In the genomic region with DNA sequence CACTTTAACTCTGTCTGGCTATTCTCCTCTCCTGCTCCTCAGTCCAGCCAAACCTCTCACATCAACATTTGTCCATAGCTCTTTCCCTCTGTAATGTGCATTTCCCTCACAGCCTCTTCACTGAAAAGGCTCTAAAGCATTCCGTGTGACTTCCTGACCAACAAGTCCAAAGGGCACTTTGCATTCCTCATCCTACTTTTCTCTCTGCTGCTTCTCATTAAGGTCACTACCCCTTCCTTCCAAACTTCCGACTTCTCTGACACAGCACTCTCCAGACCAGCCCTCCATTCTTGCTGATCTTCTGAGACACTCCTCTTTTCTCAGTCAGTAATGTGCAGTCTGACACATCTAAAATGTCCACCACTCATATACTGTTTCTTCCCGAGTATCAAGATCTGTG, we compare ENCODE assay signal across 18 mouse cellular contexts. TPM values are rescaled to one million over a fixed set of nuclear protein-coding genes. Genes with fewer than 3 reads are reported as not detected.
A peak's percentile ranks its signal among the peaks of the same experiment; 100 is the strongest.
DNase-seq lines count a peak whose midpoint lies in the region; ATAC-seq and TF ChIP-seq lines count a peak whose summit lies in the region.
"Had no signal": no experiment of that assay in that cellular context is flagged by ENCODE, and none has a peak within 500 bp of the region (broad histone marks: within the 10 kb centered on the region; RNA-seq: fewer than 3 reads in every experiment).

No protein-coding gene starts in this region.

- ATAC-seq in heart, postnatal 0 days (ENCODE audit: insufficient read depth, low read depth) = no peak
- ATAC-seq in kidney, postnatal 0 days (replicated peaks; ENCODE audit: low FRiP score, low read depth) = peak; percentile 63; the same call in 1 of the 2 replicates
- ATAC-seq: forebrain, postnatal 0 days had no signal

- H3K9me3 ChIP-seq in heart, postnatal 0 days (replicated peaks; ENCODE audit: control insufficient read depth, low read length) = no peaks in the 10 kb centered on the region
- no peaks in the 10 kb centered on the region for H3K9me3 ChIP-seq in kidney, postnatal 0 days (replicated peaks; ENCODE audit: low read length)
- H3K9me3 ChIP-seq: forebrain, embryonic 10.5 days; heart, embryonic 12.5 days; midbrain, embryonic 10.5 days; neural tube, embryonic 12.5 days had no signal

- H3K4me1 ChIP-seq in heart, postnatal 0 days (ENCODE audit: control insufficient read depth, insufficient read depth) = peaks cover 24% of the 10 kb centered on the region
- H3K4me1 ChIP-seq in kidney, postnatal 0 days (replicated peaks; ENCODE audit: insufficient read depth, low read length) = no peaks in the 10 kb centered on the region
- no peaks in the 10 kb centered on the region for H3K4me1 ChIP-seq in cerebellum, adult 2 months (ENCODE audit: control insufficient read depth, insufficient read depth, low read length)
- H3K4me1 ChIP-seq: forebrain, embryonic 10.5 days; midbrain, embryonic 10.5 days; neural tube, embryonic 12.5 days had no signal

- 41% methylated on average over 3 of the region's 3 CpGs for WGBS in heart, postnatal 0 days
- WGBS in kidney, postnatal 0 days = 66% methylated on average over 3 of the region's 3 CpGs
- WGBS in cerebellum, adult 2 months = 82% methylated on average over 3 of the region's 3 CpGs

- no peak for TF ChIP-seq EP300 in heart, postnatal 0 days (IDR thresholded peaks at IDR 0.05; ENCODE audit: low read depth)

- H3K9ac ChIP-seq in heart, postnatal 0 days (replicated peaks; ENCODE audit: low read depth, low read length) = no peak overlapping the region
- H3K9ac ChIP-seq in kidney, postnatal 0 days (ENCODE audit: low read depth, low read length) = no peak overlapping the region
- H3K9ac ChIP-seq: forebrain, postnatal 0 days; heart, embryonic 12.5 days; liver, embryonic 14.5 days; neural tube, embryonic 12.5 days had no signal

- peaks cover 70% of the 10 kb centered on the region for H3K36me3 ChIP-seq in heart, postnatal 0 days (replicated peaks; ENCODE audit: control insufficient read depth, insufficient read depth, low read length)
- H3K36me3 ChIP-seq in kidney, postnatal 0 days (ENCODE audit: insufficient read depth, low read length) = peaks cover 63% of the 10 kb centered on the region

- no peak for DNase-seq in heart, postnatal 0 days (ENCODE audit: low spot score)
- DNase-seq in heart, adult 11 months = no peak
- peak; percentile 31 for DNase-seq in lung, postnatal 10 days
- no peak for DNase-seq in lung, postnatal 4 days
- DNase-seq in kidney, postnatal 0 days (ENCODE audit: low spot score) = peak; percentile 14
- no peak for DNase-seq in cerebellum, adult 2 months
- no peak for DNase-seq in layer of hippocampus, adult 9-11 months
- DNase-seq: B cell, adult 2 months; cerebellum, adult 8-10 months; forebrain, postnatal 0 days; layer of hippocampus, postnatal 36 days; thymus, postnatal 36 days had no signal

- no peaks in the 10 kb centered on the region for H3K27me3 ChIP-seq in heart, postnatal 0 days (ENCODE audit: control insufficient read depth, insufficient read depth, low read length)
- no peaks in the 10 kb centered on the region for H3K27me3 ChIP-seq in kidney, postnatal 0 days (ENCODE audit: insufficient read depth, low read length)
- no peaks in the 10 kb centered on the region for H3K27me3 ChIP-seq in cerebellum, adult 2 months (ENCODE audit: control insufficient read depth, insufficient read depth, low read length)
- H3K27me3 ChIP-seq: heart, embryonic 12.5 days; neural tube, embryonic 12.5 days had no signal

- H3K27ac ChIP-seq in heart, postnatal 0 days (ENCODE audit: low read depth) = 0 out of 2 replicates have a peak overlapping the region, but pooled peaks have one; percentile 15
- 0 out of 2 replicates have a peak overlapping the region, but pooled peaks have one; percentile 3 for H3K27ac ChIP-seq in kidney, postnatal 0 days
- no peak overlapping the region for H3K27ac ChIP-seq in cerebellum, adult 2 months (ENCODE audit: insufficient read depth, low read length)
- H3K27ac ChIP-seq: forebrain, embryonic 10.5 days; liver, embryonic 14.5 days; macrophage; midbrain, embryonic 10.5 days; neural tube, embryonic 12.5 days had no signal

- no peak overlapping the region for H3K4me2 ChIP-seq in heart, postnatal 0 days (ENCODE audit: low read depth, low read length)
- H3K4me2 ChIP-seq in kidney, postnatal 0 days (ENCODE audit: low read length) = no peak overlapping the region
- H3K4me2 ChIP-seq: heart, embryonic 12.5 days; neural tube, embryonic 12.5 days had no signal

- no peak for TF ChIP-seq POLR2A in cerebellum, adult 2 months (IDR thresholded peaks at IDR 0.05; ENCODE audit: borderline replicate concordance, insufficient read depth, low read length)

- TF ChIP-seq CTCF in heart, postnatal 0 days (IDR thresholded peaks at IDR 0.05; ENCODE audit: low read depth) = no peak
- TF ChIP-seq CTCF in kidney, postnatal 0 days (IDR thresholded peaks at IDR 0.05; ENCODE audit: low read depth) = no peak
- TF ChIP-seq CTCF in cerebellum, adult 2 months (IDR thresholded peaks at IDR 0.05; ENCODE audit: borderline replicate concordance, insufficient read depth, low read depth, low read length) = no peak

- no peak overlapping the region for H3K4me3 ChIP-seq in heart, postnatal 0 days (ENCODE audit: low read depth, low read length)
- H3K4me3 ChIP-seq in kidney, postnatal 0 days (replicated peaks; ENCODE audit: low read depth, low read length) = no peak overlapping the region
- H3K4me3 ChIP-seq in cerebellum, adult 2 months (replicated peaks; ENCODE audit: insufficient read depth, low read depth, low read length) = no peak overlapping the region
- H3K4me3 ChIP-seq: forebrain, embryonic 10.5 days; heart, embryonic 12.5 days; midbrain, embryonic 10.5 days; neural tube, embryonic 12.5 days had no signal

RNA-seq across cellular contexts. Expression of gene Szt2, which starts 12.6 kb away (rescaled TPM):
- total RNA-seq in heart, postnatal 0 days (2014; rRNA removed; ENCODE audit: low replicate concordance) = 15.4 and 23.5 TPM in 2 replicates
- 2.0 and 2.3 TPM in 2 replicates for polyA plus RNA-seq in heart, postnatal 0 days (2015; fragmentation: Nextera tagmentation; extraction: Ambion mirVana)
- polyA plus RNA-seq in kidney, postnatal 0 days (2015; fragmentation: Nextera tagmentation; extraction: Ambion mirVana) = 3.3 and 3.6 TPM in 2 replicates
- polyA plus RNA-seq in cerebellum, adult 2 months (2012; rRNA removed) = 38.0 and 38.6 TPM in 2 replicates

RNA-seq across cellular contexts. Expression of gene Med8, which starts 12.7 kb away (rescaled TPM):
- 17.3 and 40.2 TPM in 2 replicates for total RNA-seq in heart, postnatal 0 days (2014; rRNA removed; ENCODE audit: low replicate concordance)
- polyA plus RNA-seq in heart, postnatal 0 days (2015; fragmentation: Nextera tagmentation; extraction: Ambion mirVana) = 56.2 and 58.8 TPM in 2 replicates
- 89.6 and 92.8 TPM in 2 replicates for polyA plus RNA-seq in kidney, postnatal 0 days (2015; fragmentation: Nextera tagmentation; extraction: Ambion mirVana)
- polyA plus RNA-seq in cerebellum, adult 2 months (2012; rRNA removed) = 61.0 and 65.8 TPM in 2 replicates

RNA-seq across cellular contexts. Expression of gene Elovl1, which starts 31.5 kb away (rescaled TPM):
- total RNA-seq in heart, postnatal 0 days (2014; rRNA removed; ENCODE audit: low replicate concordance) = 44.4 and 74.3 TPM in 2 replicates
- polyA plus RNA-seq in heart, postnatal 0 days (2015; fragmentation: Nextera tagmentation; extraction: Ambion mirVana) = 49.8 and 49.9 TPM in 2 replicates
- 135 and 139 TPM in 2 replicates for polyA plus RNA-seq in kidney, postnatal 0 days (2015; fragmentation: Nextera tagmentation; extraction: Ambion mirVana)
- polyA plus RNA-seq in cerebellum, adult 2 months (2012; rRNA removed) = 79.1 and 85.4 TPM in 2 replicates

RNA-seq across cellular contexts. Expression of gene Cdc20, which starts 40.7 kb away (rescaled TPM):
- total RNA-seq in heart, postnatal 0 days (2014; rRNA removed; ENCODE audit: low replicate concordance) = 78.4 and 155 TPM in 2 replicates
- 57.5 and 57.8 TPM in 2 replicates for polyA plus RNA-seq in heart, postnatal 0 days (2015; fragmentation: Nextera tagmentation; extraction: Ambion mirVana)
- 117 and 122 TPM in 2 replicates for polyA plus RNA-seq in kidney, postnatal 0 days (2015; fragmentation: Nextera tagmentation; extraction: Ambion mirVana)
- 3.4 and 3.6 TPM in 2 replicates for polyA plus RNA-seq in cerebellum, adult 2 months (2012; rRNA removed)

Comparison
In these comparisons a context has a peak if more than half of its experiments do, and no peak if none do; other contexts are left out.
1. DNase-seq: peak in lung, postnatal 10 days (single experiment) and kidney, postnatal 0 days (single experiment); none in heart, postnatal 0 days (single experiment), heart, adult 11 months (single experiment), lung, postnatal 4 days (0 of 2), cerebellum, adult 2 months (0 of 2) and layer of hippocampus, adult 9-11 months (single experiment).